Mouse (Mus musculus): ENCODE data around the gene Rfc1. TPM values are rescaled to one million over a fixed set of nuclear protein-coding genes. Genes with fewer than 3 reads are reported as not detected.
A peak's percentile ranks its signal among the peaks of the same experiment; 100 is the strongest.

The Rfc1 gene
- polyA plus RNA-seq, 1 experiment, result 160 TPM

- H3K4me1 ChIP-seq (ENCODE audit: control insufficient read depth, insufficient read depth, low read length), result no peaks in the 10 kb centered on the region
- H3K9me3 ChIP-seq (replicated peaks; ENCODE audit: control insufficient read depth, insufficient read depth, low read length, poor library complexity, severe bottlenecking), result no peaks in the 10 kb centered on the region
Measured at GRCm38 (mm10) chr5:65242740-65243139, 92.7 kb downstream of the Rfc1 start.

GRCm38 (mm10) chr5:65231289-65232003 is 104.0 kb downstream of the Rfc1 start:
- Histone ChIP-seq H3K27me3 (ENCODE audit: control insufficient read depth, insufficient read depth, low read length, poor library complexity, severe bottlenecking) (no peaks in the 10 kb centered on the region), H3K27ac (ENCODE audit: insufficient read depth, low read length) (no peak overlapping the region), H3K9ac (ENCODE audit: low read depth, poor library complexity, severe bottlenecking) (no peak overlapping the region), H3K9me3 (replicated peaks; ENCODE audit: control insufficient read depth, insufficient read depth, low read length, poor library complexity, severe bottlenecking) (no peaks in the 10 kb centered on the region), H3K36me3 (ENCODE audit: control insufficient read depth, insufficient read depth, low read length, poor library complexity, severe bottlenecking) (no peaks in the 10 kb centered on the region), H3K4me1 (ENCODE audit: control insufficient read depth, insufficient read depth, low read length) (no peaks in the 10 kb centered on the region), H3K4me3 (ENCODE audit: low read depth, low read length) (no peak overlapping the region)
- TF ChIP-seq POLR2A (IDR thresholded peaks at IDR 0.05; ENCODE audit: insufficient read depth, low read length) (no peak), CTCF (IDR thresholded peaks at IDR 0.05; ENCODE audit: low read depth, low read length) (no peak), EP300 (IDR thresholded peaks at IDR 0.05; ENCODE audit: insufficient read depth, low read depth, low read length) (no peak)

More at GRCm38 (mm10) chr5:65242740-65243139, 92.7 kb downstream of the Rfc1 start:
- no peak overlapping the region for H3K4me3 ChIP-seq (ENCODE audit: low read depth, low read length)
- no peaks in the 10 kb centered on the region for H3K36me3 ChIP-seq (ENCODE audit: control insufficient read depth, insufficient read depth, low read length, poor library complexity, severe bottlenecking)
- no peak overlapping the region for H3K27ac ChIP-seq (ENCODE audit: insufficient read depth, low read length)
- H3K27me3 ChIP-seq (ENCODE audit: control insufficient read depth, insufficient read depth, low read length, poor library complexity, severe bottlenecking), result no peaks in the 10 kb centered on the region
- TF ChIP-seq EP300 (IDR thresholded peaks at IDR 0.05; ENCODE audit: insufficient read depth, low read depth, low read length) (no peak), POLR2A (IDR thresholded peaks at IDR 0.05; ENCODE audit: insufficient read depth, low read length) (no peak), CTCF (IDR thresholded peaks at IDR 0.05; ENCODE audit: low read depth, low read length) (peak; percentile 19)
- H3K9ac ChIP-seq (ENCODE audit: low read depth, poor library complexity, severe bottlenecking), result no peak overlapping the region

- Histone ChIP-seq H3K4me3 (ENCODE audit: low read depth, low read length) (no peak overlapping the region), H3K9ac (ENCODE audit: low read depth, poor library complexity, severe bottlenecking) (no peak overlapping the region), H3K4me1 (ENCODE audit: control insufficient read depth, insufficient read depth, low read length) (no peaks in the 10 kb centered on the region), H3K27me3 (ENCODE audit: control insufficient read depth, insufficient read depth, low read length, poor library complexity, severe bottlenecking) (no peaks in the 10 kb centered on the region), H3K36me3 (ENCODE audit: control insufficient read depth, insufficient read depth, low read length, poor library complexity, severe bottlenecking) (0 out of 2 replicates have a peak, but pooled peaks cover 3% of the 10 kb centered on the region), H3K9me3 (replicated peaks; ENCODE audit: control insufficient read depth, insufficient read depth, low read length, poor library complexity, severe bottlenecking) (no peaks in the 10 kb centered on the region), H3K27ac (ENCODE audit: insufficient read depth, low read length) (no peak overlapping the region)
- TF ChIP-seq CTCF (IDR thresholded peaks at IDR 0.05; ENCODE audit: low read depth, low read length) (no peak), EP300 (IDR thresholded peaks at IDR 0.05; ENCODE audit: insufficient read depth, low read depth, low read length) (no peak), POLR2A (IDR thresholded peaks at IDR 0.05; ENCODE audit: insufficient read depth, low read length) (no peak)
Measured at GRCm38 (mm10) chr5:65224056-65224455, 111.4 kb downstream of the Rfc1 start.

GRCm38 (mm10) chr5:65221037-65221436 is 114.4 kb downstream of the Rfc1 start:
- TF ChIP-seq EP300 (IDR thresholded peaks at IDR 0.05; ENCODE audit: insufficient read depth, low read depth, low read length), result no peak
- no peak for TF ChIP-seq CTCF (IDR thresholded peaks at IDR 0.05; ENCODE audit: low read depth, low read length)
- no peak for TF ChIP-seq POLR2A (IDR thresholded peaks at IDR 0.05; ENCODE audit: insufficient read depth, low read length)

DNA sequence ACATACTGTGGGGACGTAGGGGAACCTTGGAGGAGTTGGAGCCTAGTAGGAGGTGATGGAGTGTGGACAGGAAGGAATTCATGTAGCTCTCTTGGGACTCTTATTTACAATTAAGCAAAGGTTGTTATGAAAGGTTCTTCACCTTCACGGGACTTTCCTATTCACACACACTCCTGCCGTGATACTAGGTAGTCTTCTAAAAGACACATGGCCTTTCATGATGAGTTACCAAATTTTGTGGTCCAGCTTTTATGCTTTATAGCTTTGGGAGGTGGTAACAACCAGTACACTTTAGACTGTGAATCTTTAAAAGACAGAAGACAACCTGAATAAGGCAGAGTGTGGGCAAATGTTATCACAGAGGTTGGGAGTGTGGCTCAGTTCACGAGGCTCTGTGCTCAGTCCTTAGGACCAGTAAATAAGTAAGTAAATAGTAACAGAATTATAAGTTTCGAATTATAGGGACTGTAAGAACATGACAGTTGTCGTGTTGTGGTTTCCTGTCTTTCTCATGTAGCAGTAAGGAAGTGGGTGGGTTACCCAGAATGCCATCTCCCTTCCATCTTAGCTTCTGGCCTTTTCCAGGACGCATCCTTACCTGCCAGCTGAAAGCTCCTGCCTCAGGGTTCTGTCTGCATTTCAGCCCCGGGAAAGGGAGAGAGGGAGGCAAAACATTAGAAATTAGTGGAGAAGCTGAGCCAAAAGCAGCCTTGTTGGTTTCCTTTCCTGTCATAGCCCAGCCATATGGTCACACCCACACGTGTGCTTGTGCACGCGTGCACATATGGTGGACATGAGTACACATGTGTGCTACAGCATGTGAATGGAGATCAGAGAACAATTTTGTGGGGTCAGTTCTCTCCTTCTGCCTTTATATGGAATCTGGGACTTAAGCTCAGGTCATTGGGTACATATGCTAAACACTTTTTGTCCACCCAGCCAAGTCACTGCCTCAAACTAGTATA is 117.9 kb downstream of the Rfc1 start:
- no peak overlapping the region for H3K27ac ChIP-seq (ENCODE audit: insufficient read depth, low read length)
- H3K27me3 ChIP-seq (ENCODE audit: control insufficient read depth, insufficient read depth, low read length, poor library complexity, severe bottlenecking), result no peaks in the 10 kb centered on the region
- no peak overlapping the region for H3K4me3 ChIP-seq (ENCODE audit: low read depth, low read length)
- H3K36me3 ChIP-seq (ENCODE audit: control insufficient read depth, insufficient read depth, low read length, poor library complexity, severe bottlenecking), result no peaks in the 10 kb centered on the region
- no peaks in the 10 kb centered on the region for H3K9me3 ChIP-seq (replicated peaks; ENCODE audit: control insufficient read depth, insufficient read depth, low read length, poor library complexity, severe bottlenecking)
- H3K4me1 ChIP-seq (ENCODE audit: control insufficient read depth, insufficient read depth, low read length), result no peaks in the 10 kb centered on the region
- H3K9ac ChIP-seq (ENCODE audit: low read depth, poor library complexity, severe bottlenecking), result no peak overlapping the region
- TF ChIP-seq CTCF (IDR thresholded peaks at IDR 0.05; ENCODE audit: low read depth, low read length), result no peak
- TF ChIP-seq POLR2A (IDR thresholded peaks at IDR 0.05; ENCODE audit: insufficient read depth, low read length), result no peak
- no peak for TF ChIP-seq EP300 (IDR thresholded peaks at IDR 0.05; ENCODE audit: insufficient read depth, low read depth, low read length)

More at GRCm38 (mm10) chr5:65221037-65221436, 114.4 kb downstream of the Rfc1 start:
- Histone ChIP-seq H3K36me3 (ENCODE audit: control insufficient read depth, insufficient read depth, low read length, poor library complexity, severe bottlenecking) (0 out of 2 replicates have a peak, but pooled peaks cover 3% of the 10 kb centered on the region), H3K27me3 (ENCODE audit: control insufficient read depth, insufficient read depth, low read length, poor library complexity, severe bottlenecking) (no peaks in the 10 kb centered on the region), H3K27ac (ENCODE audit: insufficient read depth, low read length) (no peak overlapping the region), H3K9ac (ENCODE audit: low read depth, poor library complexity, severe bottlenecking) (no peak overlapping the region), H3K4me3 (ENCODE audit: low read depth, low read length) (no peak overlapping the region), H3K4me1 (ENCODE audit: control insufficient read depth, insufficient read depth, low read length) (no peaks in the 10 kb centered on the region), H3K9me3 (replicated peaks; ENCODE audit: control insufficient read depth, insufficient read depth, low read length, poor library complexity, severe bottlenecking) (no peaks in the 10 kb centered on the region)

All from ES-Bruce4 (cell line).